Mouse (Mus musculus): ENCODE measurements around the gene Plcd1.

Gene Plcd1

DNA sequence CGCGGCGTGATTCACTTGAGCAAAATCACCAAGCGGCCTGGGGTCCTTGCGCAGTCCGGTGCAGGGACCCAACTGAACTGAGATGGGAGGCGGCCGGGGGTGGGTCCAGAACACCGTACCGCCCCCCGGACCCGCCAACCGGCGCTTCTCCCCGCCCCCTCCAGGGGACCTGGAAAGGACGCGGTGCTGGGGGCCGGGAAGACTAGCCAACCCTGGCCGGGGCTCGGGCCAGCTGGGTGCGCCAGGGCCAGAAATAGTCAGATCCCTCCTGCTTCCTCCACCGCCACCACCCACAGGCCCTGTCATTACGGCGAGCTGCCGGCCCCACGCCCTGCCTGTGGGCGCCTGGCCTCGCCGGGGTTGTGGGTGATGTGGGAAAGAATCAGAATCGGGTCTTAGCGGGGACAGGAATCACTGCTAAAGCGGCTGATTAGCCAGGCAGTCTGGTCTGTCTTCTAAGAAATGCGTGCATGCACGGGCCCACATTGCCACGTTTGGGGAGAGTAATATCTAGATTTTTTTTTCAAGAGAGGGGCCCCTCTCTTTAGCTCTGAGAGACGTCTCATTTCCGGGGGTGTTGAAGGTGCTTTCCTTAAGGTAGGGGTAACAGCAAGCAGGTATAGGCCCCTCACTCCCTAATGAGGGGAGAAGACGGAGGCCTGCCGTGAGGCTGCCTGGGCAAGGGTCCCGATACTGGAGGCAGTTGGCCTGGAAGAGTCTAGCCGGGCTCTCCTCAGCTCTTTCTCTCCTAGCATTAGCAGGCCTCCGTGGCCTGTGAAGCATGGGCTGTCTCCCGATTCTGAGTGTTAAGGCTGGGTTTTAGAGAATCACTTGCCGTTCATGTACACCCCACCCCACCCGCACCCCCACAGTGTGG lies at the start of gene Plcd1:
Gene Plcd1, minus strand, starts transcription at position 84 of the 877 bp plus-strand sequence.
- peak in 1 of 2 experiments; percentile 11 for DNase-seq (ENCODE audit: low read depth in 1 of 2, low spot score in 2 of 2)

DNA sequence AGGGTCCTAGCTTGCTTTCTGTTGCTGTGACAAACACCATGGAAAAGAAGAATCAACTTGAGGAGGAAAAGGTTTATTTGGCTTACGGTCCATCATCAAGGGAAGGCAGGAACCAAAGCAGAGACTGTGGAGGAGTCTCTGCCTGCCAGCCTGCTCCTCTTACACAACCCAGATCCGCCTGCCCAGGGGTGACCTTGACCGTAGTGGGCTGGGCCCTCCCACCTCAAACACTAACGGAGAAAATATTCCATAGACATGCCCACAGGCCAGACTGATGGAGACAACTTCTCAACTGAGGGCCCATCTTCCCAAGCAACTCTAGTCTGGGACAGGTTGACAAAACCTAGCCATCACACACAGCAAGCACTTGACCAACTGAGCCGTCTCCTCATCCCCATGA lies 48.8 kb upstream of the Plcd1 start:
- no peak for DNase-seq (ENCODE audit: low read depth in 1 of 2, low spot score in 2 of 2)

DNA sequence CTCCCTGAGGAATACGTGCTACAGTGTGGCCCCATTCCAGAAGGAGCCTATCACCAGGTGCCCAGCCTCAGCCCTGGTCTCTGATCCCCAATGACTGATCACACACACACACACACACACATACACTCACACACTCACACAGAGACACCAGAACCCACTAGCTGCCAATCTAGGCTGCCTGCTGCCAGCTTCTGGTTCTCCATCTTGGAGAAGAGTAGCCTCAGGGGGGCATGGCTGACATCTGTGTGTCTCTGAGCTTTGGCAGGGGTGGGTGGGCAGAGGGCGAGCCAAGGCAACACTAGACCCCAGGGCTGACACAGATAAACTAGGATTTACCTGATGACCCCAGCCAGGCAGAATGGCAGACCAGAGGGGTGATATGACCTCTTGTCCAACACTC lies 45.5 kb upstream of the Plcd1 start:
- no peak for DNase-seq (ENCODE audit: low read depth in 1 of 2, low spot score in 2 of 2)

GRCm38 (mm10) chr9:119130692-119131091 lies 37.4 kb upstream of the Plcd1 start:
- DNase-seq (ENCODE audit: low read depth in 1 of 2, low spot score in 2 of 2), result no peak

DNA sequence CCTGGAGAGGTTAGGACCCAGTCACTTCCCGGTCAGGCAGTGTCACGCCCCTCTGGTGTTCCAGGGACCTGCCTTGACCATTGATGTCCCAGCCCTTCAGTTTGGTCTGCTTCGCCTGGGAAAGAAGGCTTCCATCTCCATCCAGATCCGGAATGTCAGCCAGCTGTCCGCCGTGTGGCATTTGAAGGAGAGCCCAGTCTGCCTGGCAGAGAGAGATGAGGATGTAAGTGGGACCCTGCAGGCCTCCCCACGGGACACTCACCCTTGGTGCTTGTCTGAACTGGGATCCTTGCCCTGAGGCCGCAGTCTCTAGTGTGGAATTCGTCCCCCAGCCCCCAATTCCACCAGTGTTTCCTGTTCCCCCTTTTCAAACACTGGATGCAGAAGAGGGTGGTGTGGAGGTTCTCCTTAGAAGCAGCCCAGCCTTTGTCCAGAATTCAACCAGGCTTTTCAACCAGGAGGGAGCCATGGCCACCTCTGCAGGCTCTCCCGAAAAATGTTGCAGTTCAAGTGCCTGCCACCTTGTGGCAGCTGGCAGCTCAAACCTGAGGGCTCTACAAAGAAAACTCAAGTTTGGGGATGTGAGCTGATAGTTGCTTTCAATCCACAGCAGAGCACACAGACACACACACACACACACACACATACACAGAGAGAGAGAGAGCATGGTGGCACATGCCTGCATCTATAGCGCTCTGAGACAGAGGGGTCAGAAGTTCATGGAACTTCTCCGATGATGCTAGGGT lies 35.3 kb upstream of the Plcd1 start:
- DNase-seq (ENCODE audit: low read depth in 1 of 2, low spot score in 2 of 2), result no peak

DNA sequence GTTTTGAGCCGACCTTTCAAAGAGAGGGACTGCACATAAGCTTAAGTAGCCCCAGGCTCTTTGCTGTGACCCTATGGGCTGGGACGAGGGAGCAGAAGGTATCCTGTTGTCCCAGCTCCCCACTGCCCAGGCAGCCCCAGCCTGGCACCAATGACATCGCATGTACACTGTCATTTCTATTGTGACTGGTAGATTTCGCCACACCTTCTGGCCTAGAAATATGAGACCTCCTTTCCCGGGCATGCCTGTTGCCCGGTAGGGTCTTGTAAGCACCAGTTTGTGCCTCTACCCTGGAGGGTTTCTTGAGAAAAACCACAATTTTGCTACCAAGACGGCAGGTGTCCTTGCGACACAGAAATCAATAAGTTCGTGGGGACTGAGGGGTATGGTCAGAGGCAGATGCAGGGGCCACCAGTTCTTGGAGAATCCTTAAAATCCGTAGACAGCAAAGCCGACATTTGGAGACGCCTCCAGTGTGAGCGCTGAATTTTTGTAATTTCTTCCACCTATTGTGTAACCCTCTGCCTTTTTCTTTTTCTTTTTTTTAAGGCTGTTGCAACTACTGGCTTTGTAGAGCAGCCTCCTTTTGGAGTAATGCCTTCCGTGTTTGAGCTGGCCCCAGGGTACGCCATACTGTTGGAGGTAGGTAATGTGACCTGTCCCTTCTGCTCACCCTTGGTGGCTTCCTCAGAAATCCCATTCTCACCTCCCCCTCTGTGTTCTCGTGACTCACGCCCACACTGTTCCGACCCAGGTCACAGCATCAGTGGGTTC lies 29.5 kb upstream of the Plcd1 start:
- DNase-seq (ENCODE audit: low read depth in 1 of 2, low spot score in 2 of 2), result no peak

GRCm38 (mm10) chr9:119120168-119120560 lies 26.9 kb upstream of the Plcd1 start:
- no peak for DNase-seq (ENCODE audit: low read depth in 1 of 2, low spot score in 2 of 2)

DNA sequence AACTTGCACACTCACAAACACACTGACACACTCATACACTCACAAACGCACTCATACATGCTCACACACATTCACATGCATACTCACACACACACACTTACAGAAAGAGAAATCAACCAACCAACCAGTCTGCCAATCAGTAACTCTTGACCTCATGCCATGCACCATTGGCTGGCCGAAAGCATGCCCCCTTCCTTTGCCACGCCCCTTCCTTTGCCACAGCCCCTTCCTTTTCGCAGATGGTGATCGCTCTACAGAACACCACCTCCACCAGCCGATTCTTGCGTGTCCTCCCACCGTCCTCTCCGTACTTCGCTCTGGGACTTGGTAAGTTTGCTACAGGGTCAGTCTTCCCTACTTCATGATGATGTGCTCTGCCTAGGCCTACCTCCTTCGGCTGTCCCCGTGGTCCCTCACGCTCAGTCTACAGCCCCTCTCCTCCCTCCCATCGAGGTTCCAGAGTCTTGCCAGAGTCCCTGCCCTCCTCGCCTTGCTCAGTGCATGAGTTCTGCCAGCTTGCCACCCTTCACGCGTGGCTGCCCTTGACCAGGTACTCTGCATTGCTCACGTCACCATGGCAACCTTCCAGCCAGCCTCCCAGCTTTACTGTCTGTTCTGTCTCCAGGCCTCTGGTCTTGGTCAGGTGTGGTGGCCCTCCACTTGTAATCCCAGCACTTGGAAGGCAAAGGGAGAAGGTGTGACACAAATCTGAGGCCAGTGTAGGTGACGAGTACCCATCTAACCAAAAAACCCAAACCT lies 26.3 kb upstream of the Plcd1 start:
- DNase-seq (ENCODE audit: low read depth in 1 of 2, low spot score in 2 of 2), result no peak

DNA sequence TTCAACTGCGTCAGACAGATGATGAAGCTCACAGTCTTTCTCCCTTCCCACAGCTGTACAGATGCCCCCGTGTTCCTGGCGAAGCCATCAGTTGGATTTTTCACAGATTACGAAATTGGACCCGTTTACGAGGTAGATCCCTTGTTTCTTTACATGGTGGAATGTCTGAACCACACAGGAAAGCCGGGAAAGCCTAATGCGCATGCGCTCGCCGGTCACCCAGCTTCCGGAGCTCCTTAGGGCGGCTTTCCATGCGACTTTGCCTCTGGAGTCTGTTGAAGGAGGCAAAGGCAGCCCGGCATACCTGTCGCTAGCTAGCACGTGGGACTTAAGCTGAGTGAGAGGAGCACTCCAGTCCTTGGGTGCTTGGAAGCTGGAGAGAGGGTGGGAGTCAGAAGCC lies 21.6 kb upstream of the Plcd1 start:
- DNase-seq (ENCODE audit: low read depth in 1 of 2, low spot score in 2 of 2), result no peak

GRCm38 (mm10) chr9:119110640-119111039 lies 17.3 kb upstream of the Plcd1 start:
- no peak for DNase-seq (ENCODE audit: low read depth in 1 of 2, low spot score in 2 of 2)

GRCm38 (mm10) chr9:119109685-119110353 lies 16.5 kb upstream of the Plcd1 start:
- DNase-seq (ENCODE audit: low read depth in 1 of 2, low spot score in 2 of 2), result no peak

DNA sequence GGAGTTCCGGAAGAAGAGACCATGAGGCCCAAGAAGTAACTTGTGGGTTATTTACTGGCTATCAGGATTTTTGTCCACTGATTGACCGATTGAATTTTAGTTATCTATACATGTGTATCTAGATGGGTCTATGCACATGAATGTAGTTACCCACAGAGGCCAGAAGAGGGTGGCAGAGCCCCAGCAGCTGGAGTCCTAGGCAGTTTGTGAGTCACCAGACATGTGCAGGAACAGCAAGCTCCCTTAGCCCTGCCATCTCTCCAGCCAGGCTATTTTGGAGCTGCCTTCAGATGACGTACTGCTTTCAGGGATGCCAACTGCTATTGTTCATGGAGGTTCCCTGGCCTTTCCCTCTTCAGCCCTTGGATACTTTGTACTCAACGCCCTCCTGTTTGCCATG lies 14.3 kb upstream of the Plcd1 start:
- no peak for DNase-seq (ENCODE audit: low read depth in 1 of 2, low spot score in 2 of 2)

DNA sequence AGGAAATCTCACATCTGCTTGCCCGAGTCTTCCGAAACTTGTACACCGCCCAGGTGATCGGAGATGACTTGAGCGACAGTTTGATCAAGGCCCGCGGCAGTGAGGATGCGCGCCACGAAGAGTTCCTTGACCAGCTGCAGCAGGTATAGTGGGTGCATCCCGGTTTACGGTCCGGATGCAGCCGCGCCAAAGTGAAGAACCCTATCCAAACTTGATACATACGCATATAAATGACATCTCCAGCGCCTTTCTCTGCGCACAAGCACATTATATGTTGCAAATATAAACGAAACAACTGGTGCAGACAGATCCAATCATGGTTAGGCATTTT lies 9.4 kb upstream of the Plcd1 start:
- no peak for DNase-seq (ENCODE audit: low read depth in 1 of 2, low spot score in 2 of 2)

- peak in 1 of 2 experiments; percentile 47 for DNase-seq (ENCODE audit: low read depth in 1 of 2, low spot score in 2 of 2)
Measured at GRCm38 (mm10) chr9:119101992-119102782, 8.9 kb upstream of the Plcd1 start, which contains the start of gene Dlec1. Gene Dlec1 (plus strand): TSS chr9:119102478.

DNA sequence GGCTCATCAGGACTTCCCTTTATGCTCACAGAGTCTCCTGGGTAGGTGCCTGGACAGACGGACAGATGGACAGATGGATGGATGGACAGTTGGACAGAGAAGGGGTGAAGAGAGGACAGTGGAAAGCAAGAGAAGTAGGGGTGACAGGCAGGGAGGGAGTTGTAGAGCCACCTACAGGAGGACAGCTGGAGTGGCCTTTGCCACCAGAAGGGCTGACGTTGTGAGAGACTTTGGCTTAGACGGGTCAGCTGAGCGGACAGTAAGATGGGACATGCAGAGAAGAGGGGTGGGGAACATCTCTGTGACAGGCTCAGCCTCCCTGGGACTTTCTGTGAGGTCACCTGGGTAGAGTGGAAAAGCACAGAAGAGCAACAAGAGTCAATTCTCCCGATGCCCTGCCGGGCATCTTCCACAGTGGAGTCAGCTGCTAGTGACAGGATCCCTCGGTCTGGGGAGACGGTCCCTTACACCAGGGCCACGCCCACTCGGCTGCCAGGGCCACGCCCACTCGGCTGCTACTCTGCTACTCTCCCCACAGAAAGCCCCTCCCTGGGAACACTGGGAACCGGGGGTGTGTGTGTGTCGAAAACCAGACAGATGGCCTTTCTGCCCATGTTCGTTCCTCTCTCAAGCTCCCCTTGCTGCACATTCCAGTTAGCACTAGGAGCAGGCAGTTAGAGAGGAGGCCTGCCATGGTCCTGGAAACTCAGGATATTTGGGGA lies 7.0 kb upstream of the Plcd1 start:
- no peak for DNase-seq (ENCODE audit: low read depth in 1 of 2, low spot score in 2 of 2)

DNA sequence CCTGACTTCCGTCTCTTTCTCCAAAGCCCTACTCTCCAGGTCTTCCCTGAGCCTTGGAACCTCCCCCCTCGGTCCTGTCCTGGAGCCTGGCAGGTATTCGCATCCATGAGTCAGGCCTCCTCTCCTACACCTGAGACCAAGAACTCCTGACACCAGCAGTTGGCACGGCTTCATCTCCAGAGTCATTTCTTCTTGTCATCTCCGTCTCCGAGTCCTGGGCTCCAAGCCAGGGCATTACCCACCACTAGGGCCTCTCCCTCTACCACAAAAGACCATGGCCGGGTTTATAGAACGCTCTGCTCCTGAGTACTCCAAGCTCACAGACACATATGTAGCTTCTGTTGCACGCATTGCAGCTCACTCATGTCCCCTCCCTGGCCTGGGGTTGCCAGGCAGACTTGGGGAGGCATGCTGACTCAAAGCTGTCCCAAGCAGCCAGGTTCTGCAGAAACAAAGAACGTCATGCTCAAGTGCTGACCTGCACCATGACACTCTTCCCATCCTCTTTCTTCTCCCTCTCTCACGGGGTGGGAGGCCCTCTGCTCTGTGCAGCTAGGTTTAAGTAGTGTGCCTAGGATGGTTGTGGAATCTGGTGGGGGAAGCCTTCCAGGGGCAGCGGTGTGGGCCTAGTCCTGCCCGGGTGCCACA lies 1.3 kb upstream of the Plcd1 start:
- no peak for DNase-seq (ENCODE audit: low read depth in 1 of 2, low spot score in 2 of 2)

DNA sequence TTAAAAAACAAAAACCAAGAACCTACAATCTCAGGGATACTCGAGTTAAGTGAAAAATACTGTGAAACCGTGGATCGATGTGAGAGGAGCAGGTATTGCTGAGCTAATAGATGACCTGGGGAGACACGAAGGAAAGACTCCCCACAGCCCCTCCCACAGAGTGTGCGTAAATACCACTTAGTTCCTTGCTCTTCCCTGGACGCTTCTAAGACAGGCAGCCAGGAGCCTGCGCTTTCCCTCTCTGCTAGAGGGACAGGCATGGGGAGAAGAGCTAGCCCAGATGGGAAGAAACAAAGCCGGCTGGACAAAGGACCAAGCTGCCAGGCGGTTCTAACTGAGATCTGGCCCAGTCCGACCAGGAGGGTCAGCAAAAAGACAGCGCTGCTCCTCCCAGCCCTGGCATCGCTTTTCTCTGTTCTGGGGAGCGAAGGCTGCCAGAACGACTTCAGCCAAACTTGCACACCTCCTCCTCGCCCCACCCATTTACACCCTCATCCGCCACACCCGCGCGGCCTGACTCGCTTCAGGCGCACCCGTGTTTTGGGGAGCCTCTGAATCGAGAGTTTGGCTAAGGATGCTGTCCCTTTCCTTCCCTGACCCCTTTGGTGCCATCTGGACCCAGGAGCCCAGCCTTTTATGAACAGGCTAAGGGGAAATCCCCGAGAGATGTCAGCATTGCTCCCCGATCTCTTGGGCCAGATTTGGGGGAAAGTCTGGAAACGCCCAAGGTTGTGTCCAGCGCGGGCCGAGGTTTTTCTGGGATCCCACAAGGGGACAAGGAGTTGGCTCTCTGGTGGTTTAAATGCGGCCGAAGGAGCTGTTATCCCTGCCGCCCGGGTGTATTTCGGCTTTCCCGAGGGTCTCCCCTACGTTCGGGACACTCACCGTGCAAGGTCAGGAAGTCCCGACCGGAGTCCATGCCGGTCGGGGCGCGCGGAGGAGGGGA lies 556 bp downstream of the Plcd1 start:
- no peak for DNase-seq (ENCODE audit: low read depth in 1 of 2, low spot score in 2 of 2)
